Comparison of ENCODE assay signal across 28 mouse cellular contexts in the genomic region with DNA sequence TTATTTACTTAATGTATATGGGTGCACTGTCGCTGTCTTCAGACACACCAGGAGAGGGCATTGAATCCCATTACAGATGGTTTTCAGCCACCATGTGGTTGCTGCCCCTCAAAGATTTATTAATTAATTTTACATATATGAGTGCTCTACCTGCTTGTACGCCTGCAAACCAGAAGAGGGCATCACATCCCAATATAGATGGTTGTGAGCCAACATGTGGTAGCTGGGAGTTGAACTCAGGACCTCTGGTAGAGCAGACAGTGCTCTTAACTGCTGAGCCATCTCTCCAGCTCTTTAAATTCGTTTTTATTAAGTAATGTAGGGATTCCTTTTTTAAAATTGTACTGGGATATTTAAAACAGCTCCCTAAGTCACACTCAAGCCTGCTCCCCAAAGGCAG. TPM values are rescaled to one million over a fixed set of nuclear protein-coding genes. Genes with fewer than 3 reads are reported as not detected.
DNase-seq lines count a peak whose midpoint lies in the region; ATAC-seq and TF ChIP-seq lines count a peak whose summit lies in the region.
"Had no signal": no experiment of that assay in that cellular context is flagged by ENCODE, and none has a peak within 500 bp of the region (broad histone marks: within the 10 kb centered on the region; RNA-seq: fewer than 3 reads in every experiment).

No protein-coding gene starts in this region.

- intact Hi-C loops in left cerebral cortex, adult 2 months (cut with DNase I): no loop called here
- intact Hi-C loops in heart, postnatal 10 days (cut with DNase I): no loop called here

- H3K36me3 ChIP-seq in spleen, adult 2 months (ENCODE audit: control insufficient read depth, insufficient read depth, low read length): peaks cover 3% of the 10 kb centered on the region; the same call in 1 of the 2 replicates
- no peaks in the 10 kb centered on the region for H3K36me3 ChIP-seq in stomach, postnatal 0 days (ENCODE audit: control insufficient read depth, insufficient read depth, low read length)
- H3K36me3 ChIP-seq: embryonic facial prominence, embryonic 13.5 days; heart, embryonic 12.5 days; hindbrain, embryonic 13.5 days; limb, embryonic 15.5 days; midbrain, embryonic 12.5 days; neural tube, embryonic 12.5 days had no signal

- no peak for TF ChIP-seq EP300 in stomach, postnatal 0 days (optimal IDR thresholded peaks at IDR 0.05)

- peak; percentile 20 for TF ChIP-seq CTCF in left cerebral cortex, adult 2 months (IDR thresholded peaks at IDR 0.05)
- no peak for TF ChIP-seq CTCF in spleen, adult 2 months (IDR thresholded peaks at IDR 0.05; ENCODE audit: extremely low read depth, insufficient read depth, insufficient read length, insufficient replicate concordance)
- peak; percentile 36 for TF ChIP-seq CTCF in stomach, postnatal 0 days (IDR thresholded peaks at IDR 0.05; ENCODE audit: low read depth)

- no peak for TF ChIP-seq POLR2A in spleen, adult 2 months (IDR thresholded peaks at IDR 0.05; ENCODE audit: low read depth, low read length)

- 47% methylated on average over 3 of the region's 3 CpGs for WGBS in spleen, adult 2 months
- 69% methylated on average over 3 of the region's 3 CpGs for WGBS in stomach, postnatal 0 days

- no peak overlapping the region for H3K4me3 ChIP-seq in left cerebral cortex, adult 2 months
- H3K4me3 ChIP-seq in spleen, adult 2 months (ENCODE audit: extremely low read depth, insufficient read depth, insufficient read length): no peak overlapping the region
- no peak overlapping the region for H3K4me3 ChIP-seq in stomach, postnatal 0 days (ENCODE audit: low read depth, low read length)
- H3K4me3 ChIP-seq: embryonic facial prominence, embryonic 13.5 days; erythroblast, embryonic 14.5 days; heart, embryonic 12.5 days; hindbrain, embryonic 13.5 days; limb, embryonic 15.5 days; midbrain, embryonic 12.5 days; neural tube, embryonic 12.5 days had no signal

- peaks cover 51% of the 10 kb centered on the region for H3K4me1 ChIP-seq in spleen, adult 2 months (ENCODE audit: control insufficient read depth, insufficient read depth, insufficient read length)
- H3K4me1 ChIP-seq in stomach, postnatal 0 days (replicated peaks; ENCODE audit: control insufficient read depth, insufficient read depth): no peaks in the 10 kb centered on the region

- H3K9me3 ChIP-seq in stomach, postnatal 0 days (ENCODE audit: control insufficient read depth, low read length): no peaks in the 10 kb centered on the region
- H3K9me3 ChIP-seq: embryonic facial prominence, embryonic 13.5 days; heart, embryonic 12.5 days; hindbrain, embryonic 13.5 days; limb, embryonic 15.5 days; midbrain, embryonic 12.5 days; neural tube, embryonic 12.5 days had no signal

- DNase-seq in CD4-positive, CD25-positive, alpha-beta regulatory T cell, adult 2 months (ENCODE audit: low read depth, low spot score): peak; percentile 51
- DNase-seq in left cerebral cortex, adult 2 months (ENCODE audit: extremely low spot score in 1 of 2, low spot score in 2 of 2): no peak
- DNase-seq in left cerebral cortex, adult 11 months (ENCODE audit: low spot score): no peak
- DNase-seq in spleen, adult 2 months (ENCODE audit: low read depth in 1 of 2, low spot score in 2 of 2): no peak
- no peak for DNase-seq in spleen, postnatal 14 days (ENCODE audit: low spot score in 2 of 2)
- DNase-seq in stomach, postnatal 0 days (ENCODE audit: low spot score): no peak
- DNase-seq in heart, postnatal 10 days: no peak
- DNase-seq: adrenal gland, postnatal 10 days; cerebellum, adult 2 months; cerebellum, postnatal 36 days; embryo, embryonic 11 days; gastrocnemius, postnatal 14 days; heart, adult 18-20 months; kidney, adult 9 months; kidney, postnatal 36 days; left cerebral cortex, postnatal 4 days; lung, adult 18-20 months had no signal

- no peaks in the 10 kb centered on the region for H3K27me3 ChIP-seq in spleen, adult 2 months (ENCODE audit: control insufficient read depth, insufficient read depth, low read length)
- H3K27me3 ChIP-seq in stomach, postnatal 0 days (ENCODE audit: control insufficient read depth, insufficient read depth, low read length): no peaks in the 10 kb centered on the region

- no peak overlapping the region for H3K4me2 ChIP-seq in stomach, postnatal 0 days (replicated peaks; ENCODE audit: low read depth)
- H3K4me2 ChIP-seq: embryonic facial prominence, embryonic 13.5 days; heart, embryonic 12.5 days; hindbrain, embryonic 13.5 days; limb, embryonic 15.5 days; midbrain, embryonic 12.5 days; neural tube, embryonic 12.5 days had no signal

- no peak overlapping the region for H3K27ac ChIP-seq in left cerebral cortex, adult 2 months
- peak overlapping the region; percentile 82 for H3K27ac ChIP-seq in spleen, adult 2 months (ENCODE audit: insufficient read depth, low read length)
- no peak overlapping the region for H3K27ac ChIP-seq in stomach, postnatal 0 days (replicated peaks)
- H3K27ac ChIP-seq: embryonic facial prominence, embryonic 13.5 days; hindbrain, embryonic 13.5 days; limb, embryonic 15.5 days; midbrain, embryonic 12.5 days; neural tube, embryonic 12.5 days had no signal

- no peak for ATAC-seq in CD4-positive, CD25-positive, alpha-beta regulatory T cell, adult 4 months
- no peak for ATAC-seq in stomach, postnatal 0 days (ENCODE audit: low FRiP score, low TSS enrichment)
- ATAC-seq: forebrain, embryonic 14.5 days had no signal

- no peak overlapping the region for H3K9ac ChIP-seq in stomach, postnatal 0 days (ENCODE audit: low read length)
- H3K9ac ChIP-seq: embryonic facial prominence, embryonic 13.5 days; heart, embryonic 12.5 days; hindbrain, embryonic 13.5 days; limb, embryonic 15.5 days; midbrain, embryonic 12.5 days; neural tube, embryonic 12.5 days had no signal

RNA-seq across cellular contexts. Expression of a gene that starts 6.2 kb away (rescaled TPM):
- polyA plus RNA-seq in CD4-positive, CD25-positive, alpha-beta regulatory T cell, adult 4 months (2017; shearing (Covaris generic)): 10 to 100 TPM; 18.8 to 20.3 TPM
- 10 to 100 TPM; 14.8 to 19.7 TPM for total RNA-seq in left cerebral cortex, adult 2 months (2021)
- polyA plus RNA-seq in spleen, adult 2 months (2012; rRNA removed): 93.1 and 98.3 TPM in 2 replicates
- 3.5 and 4.2 TPM in 2 replicates for polyA plus RNA-seq in stomach, postnatal 0 days (2015; fragmentation: Nextera tagmentation; extraction: Ambion mirVana)
- total RNA-seq in heart, postnatal 10 days (2021): 1 to 10 TPM; 2.9 to 3.6 TPM

RNA-seq across cellular contexts. Expression of a gene that starts 24.3 kb away (rescaled TPM):
- polyA plus RNA-seq in CD4-positive, CD25-positive, alpha-beta regulatory T cell, adult 4 months (2017; shearing (Covaris generic)): under 1 TPM; 0.61 to 0.63 TPM
- 10 to 100 TPM; 56.1 to 57.4 TPM for total RNA-seq in left cerebral cortex, adult 2 months (2021)
- polyA plus RNA-seq in spleen, adult 2 months (2012; rRNA removed): 0.14 and 0.59 TPM in 2 replicates
- polyA plus RNA-seq in stomach, postnatal 0 days (2015; fragmentation: Nextera tagmentation; extraction: Ambion mirVana): 0.02 TPM in 2 replicates
- under 1 TPM in 1 of 2 experiments, not detected in 1; 0.05 TPM for total RNA-seq in heart, postnatal 10 days (2021)
- total RNA-seq: heart, adult 18-20 months; heart, postnatal 25 days; megakaryocyte, adult 5-6 weeks had no signal
- polyA plus RNA-seq: erythroblast, embryonic 14.5 days; limb, embryonic 15.5 days had no signal
